Mouse (Mus musculus): ENCODE data around the gene Gm49320.

The Gm49320 gene

DNA sequence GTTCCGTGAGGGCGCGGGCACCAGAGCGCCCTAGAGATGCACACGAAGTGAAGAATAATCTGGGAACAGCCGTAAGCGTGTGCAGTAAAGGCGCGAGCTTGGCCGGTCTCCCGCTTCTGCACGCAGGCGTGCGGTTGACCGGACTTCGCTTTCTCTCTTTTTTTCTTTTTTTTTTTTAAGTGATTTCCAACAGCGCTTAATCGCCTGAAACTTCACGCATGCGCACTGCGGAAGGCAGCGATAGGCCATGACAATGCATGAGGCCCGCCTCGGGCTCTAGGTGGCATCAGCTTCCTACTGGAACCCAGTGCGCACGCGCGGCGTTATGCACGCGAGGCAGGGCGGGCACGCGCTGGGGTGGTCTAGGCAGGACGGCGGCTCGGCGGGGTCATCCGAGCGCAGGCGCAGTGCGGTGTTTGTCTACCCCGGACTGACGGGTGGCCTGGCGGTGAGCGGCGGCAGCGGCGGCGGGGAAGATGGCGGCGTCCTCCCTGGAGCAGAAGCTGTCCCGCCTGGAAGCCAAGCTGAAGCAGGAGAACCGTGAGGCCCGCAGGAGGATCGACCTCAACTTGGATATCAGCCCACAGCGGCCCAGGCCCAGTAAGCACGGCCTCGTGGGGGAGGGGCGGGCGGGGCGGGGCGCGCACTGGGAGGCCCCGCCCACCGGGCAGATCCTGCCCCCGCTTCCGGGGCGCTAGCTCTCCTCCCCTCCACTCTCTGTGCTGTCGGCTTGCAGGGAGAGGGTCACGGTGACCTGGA is at the start of gene Gm49320, which contains the start of gene Map2k7:
Gene Gm49320 (plus strand): TSS at position 432 of the 759 bp plus-strand sequence.
Gene Map2k7 (plus strand): TSS at position 307 of the 759 bp plus-strand sequence.
- DNase-seq = peak; percentile 100

DNA sequence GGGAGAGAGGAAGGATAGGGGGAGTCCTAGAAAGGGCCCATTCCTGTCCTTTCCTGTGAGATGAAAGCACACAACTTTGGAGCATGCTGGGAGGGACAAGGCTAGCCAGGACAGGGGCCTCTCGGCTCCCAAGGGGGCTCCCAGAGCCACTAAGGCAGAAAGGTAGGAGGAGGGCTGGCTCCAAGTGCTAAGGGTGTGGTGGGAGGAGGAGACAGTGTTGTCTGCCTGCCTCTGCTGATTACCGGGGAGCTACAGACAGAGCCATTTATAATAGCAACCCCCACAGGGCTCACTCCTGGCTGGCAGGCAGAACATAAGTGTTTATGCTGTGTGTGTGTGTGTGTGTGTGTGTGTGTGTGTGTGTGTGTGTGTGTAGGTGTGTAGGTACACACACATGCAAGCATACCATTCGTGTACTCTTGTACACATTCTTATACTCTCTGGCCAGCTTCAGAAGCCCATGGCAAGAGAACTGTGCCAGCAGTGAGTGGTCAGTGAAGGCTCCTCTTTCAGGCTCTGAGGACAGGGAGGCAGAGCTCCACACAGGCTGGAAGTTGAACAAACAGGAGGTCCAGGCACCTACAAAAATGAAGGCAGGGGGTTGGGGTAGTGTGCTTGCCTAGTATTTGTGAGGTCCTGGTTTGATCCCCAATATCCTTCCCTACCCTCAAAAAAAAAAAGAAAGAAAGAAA is 49.5 kb upstream of the Gm49320 start:
- no peak for DNase-seq

GRCm38 (mm10) chr8:4192305-4192704 is 46.4 kb upstream of the Gm49320 start:
- no peak for DNase-seq

DNA sequence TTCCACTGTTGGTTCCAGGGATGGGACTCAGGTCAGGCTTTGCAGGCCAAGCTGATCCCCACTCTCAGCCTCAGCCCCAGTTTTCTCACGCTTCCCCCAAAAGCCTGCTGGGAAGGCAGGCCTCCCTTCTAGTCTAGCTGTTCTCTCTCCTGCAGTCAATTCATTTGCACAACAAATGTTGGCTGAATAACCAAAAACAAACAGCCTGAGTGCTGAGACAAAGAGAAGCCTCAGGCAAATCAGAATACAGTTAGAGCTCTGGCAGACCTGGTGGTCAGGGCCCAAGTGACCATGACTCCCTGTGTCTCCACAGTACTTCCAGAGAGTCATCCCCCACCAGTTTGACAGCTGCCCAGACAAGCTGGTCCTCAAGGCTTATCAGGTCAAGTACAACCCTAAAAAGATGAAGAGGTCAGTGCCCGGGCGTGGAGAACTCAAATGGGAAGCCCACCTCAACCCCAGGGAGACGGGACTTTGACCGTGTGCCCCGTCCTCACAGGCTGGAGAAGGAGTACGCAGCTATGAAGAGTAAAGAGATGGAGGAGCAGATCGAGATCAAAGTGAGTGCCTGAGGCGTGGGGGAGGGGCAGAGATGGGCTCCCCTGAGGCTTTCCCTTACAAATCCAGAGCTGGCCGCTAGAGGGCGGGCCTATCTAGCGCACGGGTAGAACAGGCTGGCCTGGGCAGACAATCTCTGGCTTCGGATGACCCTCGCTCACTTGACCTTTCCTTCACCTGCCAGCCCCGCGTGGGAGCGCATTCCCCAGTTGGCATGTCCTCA is 45.7 kb upstream of the Gm49320 start:
- peak; percentile 97 for DNase-seq

DNA sequence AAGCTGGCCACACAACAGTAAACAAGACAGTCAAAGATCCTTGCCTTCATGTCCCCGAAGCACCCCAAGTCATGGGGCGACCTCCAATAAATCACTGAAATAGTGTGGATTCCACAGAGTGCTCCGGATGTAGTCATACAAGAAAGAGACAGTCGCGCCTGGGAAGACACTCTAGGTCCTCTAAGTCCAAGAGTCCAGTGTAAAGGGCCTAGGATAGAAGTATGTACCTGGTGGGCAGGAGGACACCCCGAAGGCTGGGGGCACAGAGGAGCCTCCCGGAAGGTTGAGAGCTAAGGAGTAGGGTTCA is 45.1 kb upstream of the Gm49320 start:
- DNase-seq = no peak

GRCm38 (mm10) chr8:4201321-4201720 is 37.3 kb upstream of the Gm49320 start:
- DNase-seq = no peak

GRCm38 (mm10) chr8:4205246-4206123 is 33.2 kb upstream of the Gm49320 start:
- no peak for DNase-seq

DNA sequence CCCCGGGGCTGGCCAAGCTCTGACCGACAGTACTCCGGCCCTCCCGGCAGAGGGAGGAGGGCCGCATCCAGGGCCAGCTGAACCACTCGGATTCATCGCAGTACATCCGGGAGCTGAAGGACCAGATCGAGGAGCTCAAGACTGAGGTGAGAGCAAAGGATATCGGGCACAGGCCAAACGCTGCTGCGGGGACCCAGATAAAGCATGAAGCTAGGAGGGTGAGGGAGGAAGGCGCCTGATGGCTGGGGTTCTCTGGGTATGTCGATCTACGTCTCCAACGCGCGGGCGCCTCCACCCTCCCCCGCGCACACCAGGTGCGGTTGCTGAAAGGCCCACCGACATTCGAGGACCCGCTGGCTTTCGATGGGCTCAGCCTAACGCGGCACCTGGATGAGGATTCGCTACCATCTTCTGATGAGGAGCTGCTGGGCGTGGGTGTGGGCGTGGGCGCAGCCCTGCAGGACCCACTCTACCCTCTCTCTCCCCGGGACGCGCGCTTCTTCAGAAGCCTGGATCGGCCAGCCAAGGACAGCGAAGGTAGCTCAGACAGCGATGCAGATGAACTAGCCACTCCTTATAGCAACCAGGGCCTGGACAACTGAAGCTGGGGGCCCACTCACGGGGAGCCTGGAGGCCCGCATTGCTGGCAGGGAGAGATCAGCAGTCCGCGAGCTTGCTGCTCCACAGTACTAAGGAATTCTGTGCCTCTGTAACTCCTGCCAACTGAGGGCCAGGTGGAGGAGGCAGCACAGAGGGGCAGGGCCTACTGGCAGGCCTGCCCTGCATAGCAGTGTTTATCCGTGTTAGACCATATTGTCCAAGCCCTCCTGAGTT is 32.3 kb upstream of the Gm49320 start:
- DNase-seq = peak; percentile 44

GRCm38 (mm10) chr8:4207016-4207350 is 31.7 kb upstream of the Gm49320 start:
- no peak for DNase-seq

GRCm38 (mm10) chr8:4211097-4211496 is 27.6 kb upstream of the Gm49320 start:
- DNase-seq = no peak

DNA sequence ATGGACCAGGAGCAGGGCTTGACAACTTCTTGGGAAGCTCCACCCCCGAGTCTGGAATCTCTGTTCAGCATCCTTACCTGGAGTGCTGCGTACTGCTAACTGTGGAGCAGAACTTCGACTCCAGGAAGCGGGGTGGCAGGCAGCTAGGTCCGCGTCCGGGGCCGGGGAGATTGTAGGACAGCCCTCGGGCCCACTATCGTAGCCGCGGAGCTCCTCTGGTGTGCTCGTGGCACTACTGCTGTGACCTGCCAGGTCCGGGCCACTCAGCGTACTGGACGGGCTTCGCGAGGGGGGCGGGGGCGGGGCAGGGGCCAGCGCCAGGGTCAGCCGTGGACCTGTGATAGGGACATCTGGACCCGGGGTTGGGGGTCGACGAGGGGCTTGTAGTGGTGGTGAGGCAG is 25.9 kb upstream of the Gm49320 start:
- DNase-seq = no peak

DNA sequence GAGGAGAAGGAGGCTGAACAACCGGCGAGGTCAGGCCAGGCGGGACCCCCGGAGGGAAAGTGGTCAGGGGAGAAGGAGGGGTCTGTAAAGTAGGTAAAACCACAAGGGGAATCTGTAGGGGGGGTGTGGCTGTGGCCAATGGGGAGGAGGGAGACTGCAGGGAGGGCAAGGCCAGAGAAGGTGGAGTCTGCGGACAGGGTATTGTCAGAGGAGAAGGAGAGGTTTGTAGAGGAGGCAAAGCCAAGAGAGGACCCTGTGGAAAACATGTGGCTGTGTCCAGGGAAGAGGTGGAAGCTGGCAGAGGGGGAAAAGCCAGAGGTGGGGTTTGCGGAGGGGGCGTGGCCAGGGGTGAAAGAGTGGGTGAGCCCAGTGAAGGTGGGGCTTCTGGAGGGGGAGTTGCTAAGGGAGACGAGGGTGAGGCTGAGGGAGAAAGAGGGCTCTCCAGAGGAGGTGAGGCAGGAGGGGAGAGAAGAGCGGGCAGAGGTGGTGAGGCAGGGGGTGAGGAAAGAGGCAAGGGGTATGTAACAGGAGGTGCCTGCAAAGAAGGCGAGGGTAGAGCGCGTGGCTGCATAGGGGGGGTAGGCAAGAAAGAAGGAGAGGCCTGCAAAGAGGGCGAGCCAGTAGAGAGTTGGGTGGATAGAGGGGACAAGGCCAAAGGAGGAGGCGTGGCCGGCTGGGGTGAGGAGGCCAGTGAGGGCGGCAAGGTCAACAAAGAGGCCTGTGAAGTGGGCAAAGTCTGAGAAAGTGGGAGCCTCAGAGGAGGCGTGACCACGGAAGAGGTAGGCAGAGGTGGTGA is 25.3 kb upstream of the Gm49320 start:
- no peak for DNase-seq

GRCm38 (mm10) chr8:4214006-4214980 is 24.4 kb upstream of the Gm49320 start:
- DNase-seq = no peak

DNA sequence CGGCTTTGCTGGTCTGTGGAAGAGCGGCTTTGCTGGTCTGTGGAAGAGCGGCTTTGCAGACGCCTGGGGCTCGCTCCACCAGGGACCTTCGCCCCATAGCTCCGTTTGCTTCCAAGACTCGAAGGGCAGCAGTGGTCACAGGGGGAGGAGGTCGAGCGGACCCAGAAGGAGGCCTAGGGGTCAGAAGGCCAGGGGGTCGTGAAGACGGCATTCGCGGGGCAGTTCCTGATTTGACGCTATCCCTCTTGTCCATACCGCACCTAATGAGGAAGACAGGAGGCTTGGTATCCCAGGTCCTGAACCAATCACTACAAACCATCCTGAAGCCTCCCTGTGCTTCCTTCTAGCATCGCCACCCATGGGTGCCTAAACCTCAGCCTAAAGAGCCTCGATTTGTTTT is 22.4 kb upstream of the Gm49320 start:
- no peak for DNase-seq

GRCm38 (mm10) chr8:4216791-4217621 is 21.7 kb upstream of the Gm49320 start, which contains the start of gene Prr36:
Gene Prr36 (minus strand): TSS chr8:4217459.
- DNase-seq = peak; percentile 66

GRCm38 (mm10) chr8:4219617-4220016 is 19.0 kb upstream of the Gm49320 start:
- DNase-seq = no peak

- DNase-seq = no peak
These were observed 16.6 kb upstream of the Gm49320 start for GRCm38 (mm10) chr8:4222059-4222458.

GRCm38 (mm10) chr8:4226323-4226722 is 12.3 kb upstream of the Gm49320 start:
- DNase-seq = no peak

All from right cerebral cortex, postnatal 14 days (tissue).